Mouse (Mus musculus): ENCODE results near the gene Cfb.
"Not testable (repeated sequence)": the region's sequence is repeated elsewhere in the genome, so short reads cannot be mapped to it uniquely, and the experiment has no call there.

The Cfb gene

DNA sequence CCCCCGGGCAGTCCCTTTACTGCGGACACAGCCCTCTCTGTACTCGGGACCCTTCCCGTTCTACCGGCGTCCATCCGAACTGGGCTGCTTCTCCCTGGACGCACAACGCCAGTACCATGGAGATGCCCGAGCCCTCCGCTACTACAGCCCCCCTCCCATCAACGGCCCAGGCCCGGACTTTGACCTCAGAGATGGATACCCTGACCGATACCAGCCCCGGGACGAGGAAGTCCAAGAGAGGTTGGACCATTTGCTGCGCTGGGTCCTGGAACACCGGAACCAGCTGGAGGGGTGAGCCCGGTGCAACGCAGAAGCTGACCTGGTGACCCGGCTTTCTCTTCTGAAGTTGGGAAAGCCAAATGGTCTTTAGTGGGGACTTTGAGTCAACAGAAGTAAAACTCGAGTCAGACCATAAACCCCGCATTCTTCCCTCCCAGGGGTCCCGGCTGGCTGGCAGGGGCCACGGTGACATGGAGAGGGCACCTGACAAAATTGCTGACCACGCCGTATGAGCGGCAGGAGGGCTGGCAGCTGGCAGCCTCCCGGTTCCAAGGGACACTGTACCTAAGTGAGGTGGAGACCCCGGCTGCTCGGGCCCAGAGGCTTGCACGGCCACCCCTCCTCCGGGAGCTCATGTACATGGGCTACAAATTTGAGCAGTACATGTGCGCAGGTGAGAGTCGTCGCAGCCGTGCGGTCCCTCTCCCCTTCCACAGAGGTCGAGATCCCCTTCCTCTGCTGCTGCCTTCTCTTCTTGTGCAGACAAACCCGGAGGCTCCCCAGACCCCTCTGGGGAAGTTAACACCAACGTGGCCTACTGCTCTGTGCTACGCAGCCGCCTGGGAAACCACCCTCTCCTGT lies 24.6 kb downstream of the Cfb start:
- DNase-seq (ENCODE audit: low read depth, low spot score): no peak

DNA sequence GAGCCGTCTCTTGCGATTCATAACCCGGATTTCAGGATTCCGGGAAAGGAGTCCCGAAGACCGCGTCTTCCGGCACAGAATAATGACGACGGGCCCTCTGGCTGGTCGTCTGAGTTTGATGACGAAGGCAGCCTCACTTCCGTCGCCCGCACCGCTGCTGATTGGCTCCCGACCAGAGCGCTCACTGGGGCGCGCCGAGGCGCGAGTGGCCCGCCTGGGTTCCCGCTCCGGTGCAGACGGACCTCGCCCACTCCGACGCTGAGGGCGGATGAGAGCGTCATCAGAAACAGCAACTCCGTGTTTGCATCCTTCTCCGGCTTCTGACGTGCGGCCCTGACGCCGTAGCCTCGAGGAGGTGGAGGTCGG lies 25.5 kb downstream of the Cfb start, which contains the start of the genes Stk19 and Dxo:
TSS of gene Stk19 (minus strand) at position 90 of the 366 bp plus-strand sequence.
TSS of gene Dxo (plus strand) at position 164 of the 366 bp plus-strand sequence.
- peak; percentile 98 for DNase-seq (ENCODE audit: low read depth, low spot score)

DNA sequence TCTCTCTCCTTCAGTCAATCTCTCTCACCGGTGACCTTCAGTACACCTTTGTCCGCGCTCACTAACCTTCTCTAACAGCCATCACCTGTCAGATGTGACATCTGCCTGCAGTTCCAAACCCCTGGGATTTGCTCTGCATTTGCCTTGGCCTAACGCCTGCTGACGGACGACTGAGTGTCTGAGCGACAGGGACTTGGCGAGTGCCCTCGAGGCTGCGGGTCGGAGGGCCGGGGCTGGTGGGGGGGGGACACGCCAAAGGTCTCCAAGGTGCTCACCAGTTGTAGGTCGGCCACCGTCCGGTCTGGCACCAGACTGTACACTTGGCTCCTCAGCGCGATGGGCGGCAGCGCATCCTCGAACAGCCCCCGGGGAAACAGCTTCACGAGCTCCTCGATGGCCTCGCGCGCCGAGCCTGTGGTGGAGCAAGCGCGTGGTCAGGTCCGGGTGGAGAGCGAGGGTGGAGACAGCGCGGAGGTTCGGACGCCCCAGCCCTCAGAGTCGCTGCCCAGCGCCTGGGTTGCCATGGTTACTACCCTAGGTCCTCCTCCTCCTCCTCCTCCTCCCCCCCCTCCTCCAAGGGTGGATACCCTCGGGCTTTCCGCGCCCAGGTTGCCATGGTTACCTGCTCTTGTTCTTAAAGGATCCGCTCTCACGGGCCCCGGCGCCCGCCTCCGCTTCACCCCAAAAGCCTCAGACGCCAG lies 26.0 kb downstream of the Cfb start:
- no peak for DNase-seq (ENCODE audit: low read depth, low spot score)

DNA sequence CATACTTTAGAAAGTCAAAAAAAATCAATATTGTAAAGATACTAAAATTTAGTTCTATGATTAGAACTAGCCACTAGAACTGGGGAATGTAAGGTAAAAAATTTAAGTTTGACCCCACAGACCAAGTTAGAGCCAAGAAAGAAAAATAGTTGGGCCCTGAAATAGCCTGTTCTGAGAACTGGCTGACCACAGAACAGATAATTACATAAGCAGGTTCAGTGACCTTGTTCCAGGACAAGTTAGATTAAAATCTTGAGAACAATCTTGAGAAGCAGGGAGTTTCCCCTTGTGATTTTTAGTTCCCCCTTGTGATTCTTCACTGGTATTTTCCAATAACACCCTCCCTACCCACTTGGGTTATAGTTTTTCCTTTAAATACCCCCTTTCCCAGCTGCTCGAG lies 31.5 kb downstream of the Cfb start:
- not testable (repeated sequence) for DNase-seq (ENCODE audit: low read depth, low spot score)

DNA sequence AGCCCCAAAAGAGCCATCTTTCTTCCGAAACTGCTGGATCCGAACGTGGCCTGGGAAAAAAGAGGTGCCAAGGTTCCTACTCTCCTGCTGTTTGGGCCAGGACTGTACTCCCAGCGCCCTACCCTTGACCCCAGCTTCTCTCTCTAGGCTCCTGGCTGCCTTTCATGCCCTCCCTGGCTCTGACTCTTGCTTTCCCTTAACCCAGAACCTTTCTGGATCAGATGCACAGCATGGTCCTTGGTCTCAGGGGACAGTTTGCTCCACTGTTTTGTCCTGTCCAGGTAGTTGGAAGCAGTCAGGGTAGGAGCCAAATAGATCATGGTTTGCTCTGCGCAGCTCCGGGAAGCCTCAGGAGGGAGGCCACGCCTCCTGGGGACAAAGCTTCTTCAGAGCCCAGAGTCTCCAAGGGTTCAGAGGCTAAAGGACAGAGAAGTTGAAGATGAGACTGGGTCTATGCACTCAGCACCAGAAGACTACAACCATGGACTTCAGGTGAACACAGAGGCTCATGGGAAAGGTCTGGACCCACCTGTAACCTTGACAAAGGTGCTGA lies 47.4 kb downstream of the Cfb start:
- no peak for DNase-seq (ENCODE audit: low read depth, low spot score)

DNA sequence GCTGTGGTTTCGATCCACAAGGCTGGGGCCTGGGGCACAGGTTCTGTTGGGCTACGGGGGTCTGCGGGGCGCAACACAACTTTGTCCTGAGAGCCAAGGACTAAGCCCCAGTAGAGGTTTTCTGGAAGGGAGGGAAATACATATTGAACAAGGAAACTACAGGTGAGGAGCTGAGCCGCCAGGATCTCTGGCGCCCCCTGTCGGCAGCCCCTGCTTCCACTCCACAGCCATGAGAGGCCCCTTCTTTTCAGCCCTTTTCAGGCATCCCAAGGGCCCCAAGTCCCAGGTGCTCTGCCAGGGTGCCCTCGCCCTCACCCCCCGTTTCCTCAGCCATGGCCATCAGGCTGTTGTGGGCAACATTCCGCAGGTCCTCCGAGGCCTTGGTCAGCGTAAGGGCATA lies 48.6 kb downstream of the Cfb start:
- DNase-seq (ENCODE audit: low read depth, low spot score): peak; percentile 63

DNA sequence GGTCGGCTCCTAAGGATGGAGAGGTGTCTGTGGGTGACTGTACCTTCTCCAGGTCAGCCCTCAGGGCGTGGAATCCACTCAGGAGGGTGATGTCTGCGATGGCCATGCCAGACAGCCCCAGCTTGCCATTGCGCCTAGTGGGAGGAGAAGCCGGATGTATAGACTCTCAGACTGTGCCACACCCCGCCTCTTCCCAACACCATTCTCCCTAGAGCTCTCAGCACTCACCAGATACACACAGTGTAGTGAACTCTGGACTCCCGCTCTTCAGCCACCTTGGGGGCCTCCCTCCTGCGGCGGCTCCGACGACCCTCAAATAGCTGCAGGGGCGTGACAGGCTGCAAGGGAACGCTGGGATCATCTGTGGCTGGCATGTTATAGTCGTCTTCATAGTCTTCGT lies 51.0 kb downstream of the Cfb start:
- no peak for DNase-seq (ENCODE audit: low read depth, low spot score)

DNA sequence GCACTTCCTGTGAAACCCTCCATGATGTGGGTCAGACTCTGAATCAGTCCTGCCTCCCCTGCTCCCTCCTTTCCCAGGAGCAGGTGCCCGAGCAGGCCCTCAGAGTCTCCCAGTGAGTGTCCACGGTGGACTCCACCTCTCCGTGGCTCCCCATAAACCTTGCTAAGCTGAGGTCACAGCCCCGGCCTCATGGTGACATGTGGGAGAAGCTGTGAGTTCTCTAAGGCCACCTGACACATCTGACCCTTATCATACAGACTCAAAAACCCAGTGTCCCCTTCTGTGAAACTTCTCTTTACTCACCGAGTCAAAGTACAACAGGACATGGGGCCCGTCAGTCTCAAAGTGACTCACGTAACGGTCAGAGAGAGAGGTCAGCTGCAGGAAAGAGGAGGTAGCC lies 51.5 kb downstream of the Cfb start:
- not testable (repeated sequence) for DNase-seq (ENCODE audit: low read depth, low spot score)

DNA sequence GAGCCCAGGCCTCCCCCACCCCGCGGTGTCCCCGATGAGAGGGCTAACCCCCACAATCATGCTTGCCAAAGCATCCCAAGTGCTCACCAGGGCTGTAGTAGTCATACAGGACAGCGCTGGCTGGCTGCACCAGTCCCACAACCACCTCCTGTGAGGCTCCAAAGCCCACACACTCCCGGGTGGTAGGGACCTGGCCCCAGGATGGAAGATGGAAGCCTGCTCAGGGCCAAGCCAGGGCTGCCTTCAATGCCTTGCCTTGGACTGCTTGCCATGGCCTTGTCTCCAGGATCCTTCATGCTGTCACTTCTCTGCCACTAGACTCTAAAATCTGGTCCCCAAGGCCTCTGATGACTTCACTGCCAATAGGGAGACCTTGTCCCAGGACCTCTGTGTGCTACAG lies 51.9 kb downstream of the Cfb start:
- DNase-seq (ENCODE audit: low read depth, low spot score): not testable (repeated sequence)

DNA sequence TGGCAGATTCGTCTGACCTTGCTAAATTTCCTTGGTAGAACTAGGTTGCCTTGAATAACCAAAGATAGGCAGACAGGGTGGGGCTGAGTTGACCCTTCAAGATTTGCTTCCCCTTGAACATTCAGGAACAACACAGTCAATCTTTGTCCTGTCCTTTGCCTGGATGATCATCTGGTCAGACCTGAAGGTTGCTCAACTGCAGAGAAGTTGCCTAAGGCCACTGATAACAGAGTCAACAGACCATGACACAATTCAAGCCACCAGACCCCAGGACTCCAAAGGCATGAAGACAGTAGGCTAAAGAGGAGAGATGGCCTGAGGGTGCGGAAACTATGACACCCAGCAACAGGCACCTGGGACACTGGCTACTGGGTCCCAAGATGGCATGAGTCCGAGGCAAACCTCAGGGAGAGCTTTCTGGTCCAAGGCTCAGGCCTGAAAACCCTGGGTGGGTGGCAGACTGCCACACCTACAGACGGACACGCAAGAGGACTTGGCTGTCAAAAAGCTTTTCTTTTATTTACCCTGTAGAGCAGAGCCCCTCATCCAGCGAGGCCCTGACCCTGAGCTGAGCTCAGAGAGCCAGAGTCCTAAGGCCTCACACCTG lies 53.6 kb downstream of the Cfb start:
- no peak for DNase-seq (ENCODE audit: low read depth, low spot score)

DNA sequence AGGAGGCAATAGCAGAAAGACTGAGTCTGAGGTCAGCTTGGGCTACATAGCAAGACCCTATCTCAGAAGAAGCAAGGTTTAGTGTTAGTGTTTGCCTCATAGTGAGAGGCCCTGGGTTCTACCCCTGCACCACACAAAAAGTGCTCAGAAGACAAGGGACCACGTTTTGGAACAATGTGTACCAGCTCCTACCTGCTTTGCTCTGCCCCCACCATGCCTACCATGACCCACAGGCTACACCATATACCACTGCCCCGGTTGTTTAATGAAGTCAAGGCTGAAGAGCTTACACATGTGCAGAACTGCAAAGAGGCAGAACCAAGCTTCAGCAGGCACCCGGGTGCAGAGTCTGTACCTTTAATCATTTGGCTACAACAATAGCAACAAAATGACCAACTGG lies 55.1 kb downstream of the Cfb start:
- no peak for DNase-seq (ENCODE audit: low read depth, low spot score)

All from R1 (cell line).